Mouse (Mus musculus) ovary, postnatal 14 days (tissue): ENCODE data around the gene Lrrc46.

Source experiments
- DNase-seq: peaks from one replicate; pipeline ENCODE4 v3.0.0; 2022; ENCODE audit warnings: low spot score

Gene Lrrc46

GRCm38 (mm10) chr11:97049492-97050085 is 8.4 kb upstream of the Lrrc46 start:
- no peak for DNase-seq

GRCm38 (mm10) chr11:97048090-97048650 is 7.0 kb upstream of the Lrrc46 start:
- DNase-seq, result no peak

GRCm38 (mm10) chr11:97045861-97046260 is 4.7 kb upstream of the Lrrc46 start:
- no peak for DNase-seq

DNA sequence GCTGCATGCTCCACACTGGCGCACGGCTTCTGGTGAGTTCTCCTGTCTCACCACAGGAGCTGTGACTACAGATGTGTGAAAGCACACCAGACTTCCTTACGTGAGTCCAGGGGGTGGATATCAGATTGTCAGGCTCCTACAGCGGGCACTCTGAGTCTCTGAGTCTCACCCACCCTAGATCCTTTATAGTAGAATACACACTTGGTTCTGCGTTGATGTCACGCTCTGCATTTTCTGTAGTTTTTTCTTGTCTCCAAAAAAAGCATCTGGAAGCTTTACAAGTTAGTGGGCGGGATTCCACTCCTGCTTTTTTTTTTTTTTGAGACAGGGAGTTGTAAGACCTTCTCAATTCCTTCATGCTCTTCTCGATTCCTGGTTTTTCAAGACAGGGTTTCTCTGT is 3.7 kb upstream of the Lrrc46 start:
- no peak for DNase-seq

DNA sequence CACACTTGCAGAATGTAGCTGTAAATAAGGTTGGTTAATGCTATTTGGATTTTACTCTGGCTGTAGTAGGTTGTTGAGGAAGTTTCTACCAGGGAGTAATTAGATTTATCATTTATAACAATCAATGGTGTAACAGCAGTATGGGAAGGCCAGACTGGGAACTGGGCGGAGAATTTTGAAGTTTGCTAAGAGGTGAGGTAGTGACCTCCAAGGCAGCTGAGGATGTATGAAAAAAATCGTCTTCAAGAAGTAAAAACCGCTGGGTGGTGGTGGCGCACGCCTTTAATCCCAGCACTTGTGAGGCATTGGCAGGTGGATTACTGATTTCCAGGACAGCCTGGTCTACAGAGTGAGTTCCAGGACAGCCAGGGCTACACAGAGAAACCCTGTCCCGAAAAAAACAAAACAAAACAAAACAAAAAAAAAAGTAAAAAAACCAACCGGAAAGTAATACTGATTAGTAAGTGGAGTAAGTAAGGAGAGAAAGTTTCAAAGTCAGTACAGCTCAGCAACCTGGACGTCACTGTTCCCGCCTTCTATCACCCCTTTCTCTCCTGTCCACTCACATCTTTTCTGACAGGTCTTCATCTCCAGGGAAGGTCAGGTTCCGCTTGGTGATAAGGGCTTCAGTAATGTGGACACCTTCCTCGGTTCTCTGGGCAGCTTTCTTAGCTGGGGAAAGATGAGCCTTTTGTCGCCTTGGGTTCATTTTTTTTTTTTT is 746 bp downstream of the Lrrc46 start:
- no peak for DNase-seq

- no peak for DNase-seq
These were observed 2.3 kb downstream of the Lrrc46 start for GRCm38 (mm10) chr11:97038881-97039280.

DNA sequence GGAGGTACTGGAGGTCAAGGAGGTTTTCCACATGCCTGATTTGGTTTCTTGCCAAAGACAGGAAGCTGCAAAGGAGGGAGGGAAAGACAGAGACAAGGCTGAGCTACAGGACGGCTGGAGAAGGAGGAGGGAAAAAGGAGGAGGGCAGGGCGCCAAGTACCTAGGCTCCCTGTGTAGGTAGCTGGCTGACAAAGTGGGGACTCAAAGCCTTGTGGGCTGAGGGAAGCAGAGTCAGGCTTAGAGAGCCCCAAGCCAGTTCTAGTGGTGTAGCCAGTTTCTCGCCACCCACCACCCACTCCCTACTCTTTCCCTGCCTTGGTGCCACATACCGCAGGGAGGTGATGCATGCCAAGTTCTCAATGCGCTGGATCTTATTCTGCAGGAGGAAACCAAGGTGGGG is 5.1 kb downstream of the Lrrc46 start:
- DNase-seq, result no peak

GRCm38 (mm10) chr11:97033781-97034180 is 7.4 kb downstream of the Lrrc46 start:
- no peak for DNase-seq

DNA sequence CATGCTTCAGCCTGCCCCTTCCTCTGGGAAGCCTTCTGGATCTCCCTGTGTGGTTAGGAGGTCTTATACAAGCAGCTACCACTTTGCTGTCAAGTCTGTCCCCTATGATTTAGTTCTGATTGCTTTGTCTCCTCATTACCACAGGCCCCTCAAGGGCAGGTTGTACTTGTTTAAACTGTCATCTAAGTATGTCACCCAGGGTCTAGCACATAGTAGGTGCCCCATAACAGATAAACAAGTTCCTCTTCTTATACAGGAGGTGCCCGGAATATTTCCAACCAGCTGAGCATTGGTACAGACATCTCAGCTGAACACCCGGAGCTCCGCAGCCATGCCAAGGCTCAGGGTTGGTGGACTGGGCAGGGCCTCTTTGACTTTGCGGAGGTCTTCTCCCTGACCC is 8.7 kb downstream of the Lrrc46 start:
- DNase-seq, result no peak

DNA sequence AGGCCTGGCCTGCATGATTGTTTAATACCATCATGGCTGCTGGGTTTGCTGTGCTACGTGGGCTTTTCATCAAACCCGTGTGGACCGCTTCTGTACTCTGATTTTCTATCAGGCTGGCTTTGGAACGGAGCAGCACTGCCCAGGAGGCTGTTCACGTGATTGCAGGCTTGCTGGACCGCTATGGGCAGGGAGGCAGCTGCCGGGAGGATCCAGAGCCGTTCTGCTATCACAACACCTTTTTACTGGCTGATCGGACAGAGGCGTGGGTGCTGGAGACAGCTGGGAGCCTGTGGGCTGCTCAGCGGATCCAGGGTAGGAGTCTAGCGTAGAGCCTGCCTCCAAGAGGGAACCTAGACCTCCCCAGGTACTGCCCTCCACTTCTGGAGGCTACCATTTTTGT is 9.2 kb downstream of the Lrrc46 start:
- DNase-seq, result no peak

- no peak for DNase-seq
These were observed 10.8 kb downstream of the Lrrc46 start for GRCm38 (mm10) chr11:97030426-97030825.

DNA sequence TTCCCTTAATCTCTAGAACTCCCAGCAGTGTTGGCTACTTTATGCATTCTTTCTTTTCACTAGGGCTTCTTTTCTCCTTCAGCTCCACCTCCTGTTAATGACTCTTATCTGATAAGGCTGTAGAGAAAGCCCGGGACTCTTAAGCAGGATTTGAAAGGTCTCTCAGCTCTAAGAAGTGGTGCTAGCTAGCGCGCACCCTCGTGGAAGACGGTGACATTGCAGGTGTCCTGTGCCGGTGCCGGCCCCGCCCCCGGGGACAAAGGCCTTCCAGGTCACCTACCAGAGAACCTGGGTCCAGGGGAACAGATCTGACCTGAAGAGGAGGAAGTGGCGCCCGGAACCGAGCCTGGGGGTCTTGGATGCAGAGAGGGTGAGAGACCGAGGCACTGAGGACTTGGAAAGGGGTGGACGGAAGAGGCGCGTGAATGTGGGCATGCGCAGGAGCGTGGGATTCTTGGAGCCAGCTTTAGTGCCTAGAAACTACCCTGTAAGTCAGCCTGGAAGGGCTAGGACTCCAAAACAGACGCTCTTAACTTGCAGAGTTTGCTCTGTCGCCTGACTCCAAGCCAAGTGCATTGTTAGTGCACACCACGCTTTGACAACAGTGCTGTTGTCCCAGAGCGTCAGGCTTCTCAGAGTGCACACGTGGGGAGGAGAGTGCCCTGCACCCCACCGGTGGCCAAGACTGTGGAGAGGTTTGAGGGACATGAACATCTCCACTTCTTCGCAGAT is 11.4 kb downstream of the Lrrc46 start, which contains the start of gene Scrn2:
Gene Scrn2 (plus strand): TSS at position 253 of the 732 bp plus-strand sequence.
- peak; percentile 81 for DNase-seq

- DNase-seq, result peak; percentile 90
These were observed 15.4 kb downstream of the Lrrc46 start for GRCm38 (mm10) chr11:97025721-97026344.

GRCm38 (mm10) chr11:97024977-97025376 is 16.2 kb downstream of the Lrrc46 start:
- DNase-seq, result peak; percentile 43

DNA sequence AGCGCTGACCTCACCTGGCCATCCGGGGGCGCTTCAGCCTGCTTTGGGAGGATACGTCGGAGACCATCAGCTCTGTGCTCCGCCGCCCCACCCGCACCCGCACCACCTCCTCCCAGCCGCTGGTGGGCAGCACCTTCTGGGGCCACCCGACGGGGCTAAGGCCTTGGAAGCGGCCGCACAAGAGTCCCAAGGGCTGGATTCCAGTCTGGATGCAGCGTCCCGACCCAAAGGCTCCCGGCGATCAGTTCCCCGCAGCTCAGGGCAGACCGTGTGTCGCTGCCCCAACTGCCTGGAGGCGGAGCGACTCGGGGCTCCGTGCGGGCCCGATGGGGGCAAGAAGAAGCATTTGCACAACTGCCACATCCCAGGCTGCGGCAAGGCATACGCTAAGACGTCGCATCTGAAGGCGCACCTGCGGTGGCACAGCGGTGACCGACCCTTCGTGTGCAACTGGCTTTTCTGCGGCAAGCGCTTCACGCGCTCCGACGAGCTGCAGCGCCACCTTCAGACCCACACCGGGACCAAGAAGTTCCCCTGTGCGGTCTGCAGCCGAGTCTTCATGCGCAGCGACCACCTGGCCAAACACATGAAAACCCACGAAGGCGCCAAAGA is 19.2 kb downstream of the Lrrc46 start:
- DNase-seq, result peak; percentile 72

GRCm38 (mm10) chr11:97021121-97021765 is 20.0 kb downstream of the Lrrc46 start:
- DNase-seq, result no peak

DNA sequence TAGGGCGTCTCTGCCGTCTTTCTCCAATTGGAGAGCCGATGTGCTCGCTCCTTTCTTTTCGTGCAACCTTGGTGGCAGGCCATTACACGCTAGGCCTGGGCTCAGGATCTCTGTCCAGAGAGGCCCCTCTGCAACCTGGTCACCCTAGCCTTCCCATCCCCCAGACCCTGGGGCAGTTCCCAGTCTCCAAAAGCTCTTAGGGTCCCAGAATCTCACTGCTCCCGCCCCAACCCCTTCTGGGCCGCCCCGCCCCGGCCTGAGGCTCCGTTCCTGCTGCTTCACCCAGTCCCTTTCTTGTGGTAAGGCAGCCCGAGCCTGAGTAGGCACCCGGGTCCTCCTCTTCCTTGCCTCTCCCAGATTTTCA is 21.9 kb downstream of the Lrrc46 start:
- DNase-seq, result no peak

DNA sequence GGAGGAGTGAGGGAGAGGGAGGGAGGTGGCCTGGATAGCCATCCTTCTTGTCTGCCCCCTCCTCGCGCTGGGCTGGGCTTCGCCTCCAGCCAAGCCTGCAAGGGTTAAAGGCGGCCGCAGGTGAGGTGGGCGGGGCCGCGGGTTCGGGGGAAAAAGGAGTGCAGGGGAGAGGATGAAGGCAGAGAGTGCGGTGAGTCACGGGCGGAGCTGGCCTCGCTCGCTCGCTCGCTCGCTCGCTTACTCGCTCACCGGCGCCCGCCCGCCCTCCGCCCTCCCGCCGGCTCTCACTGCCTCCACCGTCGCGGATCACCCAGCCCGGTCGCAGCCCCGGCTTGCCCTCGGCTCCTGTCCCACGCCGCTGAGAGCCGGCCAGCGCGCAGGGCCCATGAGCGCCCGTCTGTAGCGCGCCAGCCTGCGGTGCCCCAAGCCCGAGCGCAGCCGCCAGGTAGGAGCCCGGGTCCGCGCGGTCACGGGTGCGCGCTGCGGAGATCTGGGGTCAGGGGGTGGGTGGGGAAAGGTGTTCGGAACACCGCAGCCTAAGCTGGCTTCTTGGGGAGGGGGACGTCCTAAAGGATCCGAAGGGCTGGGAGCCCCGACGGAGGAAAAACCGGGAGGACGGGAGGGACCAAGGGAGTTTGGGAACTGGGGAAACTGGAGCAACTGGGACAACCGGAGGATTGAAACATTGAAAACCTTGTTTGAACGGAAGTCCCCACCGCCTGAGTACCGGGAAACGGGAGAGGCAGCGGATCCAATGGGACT is 22.4 kb downstream of the Lrrc46 start:
- no peak for DNase-seq

- DNase-seq, result no peak
These were observed 23.3 kb downstream of the Lrrc46 start for GRCm38 (mm10) chr11:97017696-97018582.
